Mouse (Mus musculus): Measurements from ENCODE around the gene Zfp777. TPM values are rescaled to one million over a fixed set of nuclear protein-coding genes. Genes with fewer than 3 reads are reported as not detected.

Gene Zfp777
- 42.4 to 52.1 TPM (median 45.6 TPM) in 4 replicates for total RNA-seq (2023)

GRCm38 (mm10) chr6:48048426-48049272, at the start of gene Zfp777:
Zfp777 (minus strand) TSS chr6:48048911.

GRCm38 (mm10) chr6:48086471-48086878, 37.8 kb upstream of the Zfp777 start, which contains the start of gene Zfp746:
Zfp746 (minus strand) TSS chr6:48086593.

Other genes starting within 250 kb of the Zfp777 start
- gene Pdia4, start 235.5 kb downstream of the Zfp777 start, total RNA-seq (2023): 186 to 205 TPM (median 195 TPM) in 4 replicates
- gene Zfp786, start 218.0 kb downstream of the Zfp777 start, total RNA-seq (2023): 0.27 TPM in 1 of 4 replicates, not detected in the others
- gene Zfp398, start 213.2 kb downstream of the Zfp777 start, total RNA-seq (2023): 27.1 to 32.4 TPM (median 28.6 TPM) in 4 replicates
- gene Zfp282, start 171.7 kb downstream of the Zfp777 start, total RNA-seq (2023): 13.5 to 15.6 TPM (median 15.0 TPM) in 4 replicates
- 28.5 to 33.7 TPM (median 30.8 TPM) in 4 replicates for gene Zfp212, start 128.4 kb downstream of the Zfp777 start, total RNA-seq (2023)
- gene Zfp956, start 95.5 kb downstream of the Zfp777 start, total RNA-seq (2023): 27.9 to 34.3 TPM (median 31.3 TPM) in 4 replicates
- gene Zfp746, start 37.7 kb upstream of the Zfp777 start, total RNA-seq (2023): 65.2 to 71.2 TPM (median 68.8 TPM) in 4 replicates